Mouse (Mus musculus) regulatory T cell (primary cell): ENCODE results near the gene Grid2.

ENCODE experiments used
- in situ Hi-C: fragments of 300-600 bp; cut with MboI, MseI; formaldehyde crosslinking; loops from one replicate; pipeline ENCODE4 v1.15.1; 2025; ENCODE audit warnings: high pct_unique_total_duplicates

The Grid2 gene

DNA sequence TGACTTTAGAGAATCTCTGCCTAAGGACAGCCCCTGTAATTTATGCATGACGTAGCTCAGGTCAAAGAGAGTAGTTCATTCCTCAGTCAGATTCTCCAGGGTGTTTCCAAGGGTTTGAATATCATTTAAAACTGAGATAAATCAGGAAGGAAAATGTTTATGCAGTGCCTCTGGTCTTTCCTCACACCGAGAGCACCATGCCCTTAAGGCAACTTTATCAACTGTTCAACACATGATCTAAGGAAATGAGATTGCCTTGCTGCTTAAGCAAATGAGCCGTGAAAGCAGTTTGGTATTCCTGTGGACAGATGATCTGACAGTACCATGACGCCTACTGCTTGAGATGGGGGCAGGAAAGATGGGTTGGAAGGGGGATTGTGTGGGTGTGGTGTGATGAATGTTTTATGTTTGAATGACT is 1342.5 kb downstream of the Grid2 start:
- in situ Hi-C loops, result no loop called here

- in situ Hi-C loops, result no loop called here
Measured at GRCm38 (mm10) chr6:64605753-64606152, 1350.1 kb downstream of the Grid2 start.

GRCm38 (mm10) chr6:64607041-64607440 is 1351.4 kb downstream of the Grid2 start:
- in situ Hi-C loops, result no loop called here

DNA sequence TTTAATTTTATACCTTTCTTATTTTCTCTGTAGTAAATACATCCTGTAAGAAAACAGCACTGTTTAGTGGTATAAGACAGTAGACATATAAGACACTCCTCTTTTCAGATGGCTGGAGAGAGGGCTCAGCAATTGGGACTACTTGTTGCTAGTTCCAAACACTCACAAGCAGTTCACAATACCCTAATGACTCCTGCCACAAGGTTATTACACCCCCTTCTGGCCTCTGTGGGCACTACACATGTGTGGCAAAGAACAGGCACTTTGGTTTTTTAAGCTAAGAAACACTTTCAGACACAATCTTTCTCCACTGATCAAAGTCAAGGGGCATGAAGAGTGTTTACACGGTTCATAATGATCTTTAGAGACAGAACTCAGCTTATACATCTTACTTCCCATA is 1352.3 kb downstream of the Grid2 start:
- in situ Hi-C loops, result no loop called here

DNA sequence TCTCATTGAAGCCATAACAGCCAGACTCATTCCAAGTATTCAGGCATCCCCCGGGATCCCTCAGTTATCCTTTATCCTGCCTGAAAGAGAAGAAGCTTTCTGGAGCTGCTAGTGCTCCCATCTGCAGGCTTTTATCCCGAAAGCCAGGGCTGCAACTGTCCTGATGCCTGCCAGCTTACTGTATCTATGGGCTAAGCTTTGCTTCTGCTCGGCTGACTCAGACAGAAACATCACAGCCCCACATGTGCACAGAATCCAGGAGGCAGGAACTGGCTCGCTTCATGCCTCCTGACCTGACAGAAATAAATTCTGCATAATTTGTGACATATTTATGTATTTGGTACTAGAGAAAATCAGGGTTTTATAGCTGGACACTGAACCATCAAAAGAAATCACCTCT is 1361.2 kb downstream of the Grid2 start:
- in situ Hi-C loops, result no loop called here

GRCm38 (mm10) chr6:64617417-64618135 is 1361.9 kb downstream of the Grid2 start:
- in situ Hi-C loops, result no loop called here

- in situ Hi-C loops, result no loop called here
Measured at GRCm38 (mm10) chr6:64623404-64623803, 1367.7 kb downstream of the Grid2 start.

DNA sequence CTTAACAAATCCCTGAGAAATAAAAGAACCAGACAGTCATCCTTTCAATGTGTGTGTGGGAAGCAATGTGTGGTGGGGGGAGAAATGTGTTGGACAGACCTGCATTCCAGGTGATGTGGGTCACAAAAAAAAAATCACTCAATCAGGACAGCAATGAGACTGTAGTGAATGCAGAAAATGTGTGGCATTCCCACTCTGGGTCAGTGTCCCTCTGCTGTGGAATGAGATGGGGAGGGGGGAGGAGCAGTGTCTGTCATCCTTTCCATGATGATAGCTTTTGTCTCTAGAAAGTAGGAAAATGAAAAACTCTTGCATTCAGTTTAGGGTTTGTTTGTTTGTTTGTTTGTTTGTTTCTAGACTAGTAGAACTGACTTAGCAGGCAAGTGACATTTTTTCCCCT is 1392.0 kb downstream of the Grid2 start:
- in situ Hi-C loops, result no loop called here

DNA sequence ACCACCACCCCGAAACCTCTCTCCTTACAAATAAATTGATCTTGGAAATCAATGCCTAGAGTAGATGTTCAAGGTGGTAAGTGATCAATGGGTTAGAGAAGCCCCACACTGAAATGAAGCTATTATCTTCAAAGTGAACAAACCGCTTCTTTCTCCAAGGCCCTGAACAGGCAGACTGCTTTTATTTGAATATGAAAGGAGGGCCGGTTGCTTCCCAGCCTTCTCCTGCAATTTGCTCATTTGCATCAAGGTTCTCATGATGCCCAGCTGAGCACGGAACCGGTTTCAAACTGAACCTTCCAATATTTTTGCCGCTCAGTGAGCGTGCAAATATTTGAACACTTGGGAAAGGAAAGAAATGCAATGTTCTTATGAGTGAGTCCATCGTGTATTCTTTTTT is 1392.5 kb downstream of the Grid2 start:
- in situ Hi-C loops, result no loop called here

DNA sequence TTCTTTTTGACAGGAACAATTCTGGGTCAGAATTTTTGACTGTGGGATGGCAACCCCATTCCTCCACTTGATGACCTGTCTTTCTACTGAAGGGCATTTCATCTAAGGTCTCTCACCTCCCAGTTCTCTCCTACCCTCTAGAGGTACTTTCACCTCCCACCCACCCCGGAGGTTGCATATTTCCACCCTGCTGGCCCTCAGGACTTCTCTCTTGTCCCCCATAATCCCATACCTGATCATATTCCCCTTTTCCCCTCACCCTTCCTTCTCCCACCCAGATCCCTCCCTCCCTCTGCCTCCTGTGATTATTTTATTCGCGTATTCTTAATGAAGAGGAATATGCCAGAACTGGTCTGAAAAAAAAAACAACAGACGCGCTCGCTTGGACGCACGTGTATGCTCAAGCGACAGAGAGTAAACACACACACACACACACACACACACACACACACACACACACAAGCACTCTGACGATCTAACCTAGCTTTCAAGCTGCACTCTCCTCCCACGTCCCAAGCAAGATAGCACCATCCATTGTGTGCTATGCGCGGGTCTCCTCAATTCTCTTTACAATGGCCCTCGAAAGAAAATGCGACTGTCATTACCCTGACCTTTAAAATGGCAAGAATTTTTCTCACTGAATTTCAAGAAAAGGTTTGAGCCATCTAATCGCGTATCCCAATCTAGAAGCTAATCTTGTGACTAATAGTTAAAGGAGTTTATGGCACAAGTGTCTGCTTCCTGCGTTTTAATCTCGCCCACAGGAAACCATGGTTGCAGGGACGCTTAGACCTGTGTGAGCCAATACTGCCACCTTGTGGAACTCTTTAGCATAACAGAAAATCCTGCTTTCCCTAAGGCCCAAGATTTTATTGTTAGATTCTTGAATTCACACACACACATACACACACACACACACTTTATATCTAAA is 1393.9 kb downstream of the Grid2 start:
- in situ Hi-C loops, result no loop called here

DNA sequence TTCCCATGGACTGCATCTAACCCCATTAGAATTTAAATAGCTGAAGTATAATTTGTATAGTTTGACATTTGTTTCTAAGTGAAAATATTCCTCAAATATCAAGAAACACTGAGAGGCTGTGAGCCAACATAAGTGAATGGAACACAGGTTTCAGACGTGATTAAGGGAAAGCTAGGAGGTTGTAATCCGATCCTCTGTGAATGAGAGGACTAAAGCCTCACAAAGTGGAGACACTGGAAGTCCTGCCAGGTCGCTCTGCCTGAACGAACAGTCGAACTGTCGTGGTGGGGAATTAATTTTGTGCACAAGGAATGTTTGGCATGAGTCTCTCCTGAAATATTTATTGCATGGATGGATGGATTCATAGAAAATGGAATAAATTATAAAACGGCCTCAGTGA is 1395.1 kb downstream of the Grid2 start:
- in situ Hi-C loops, result no loop called here

DNA sequence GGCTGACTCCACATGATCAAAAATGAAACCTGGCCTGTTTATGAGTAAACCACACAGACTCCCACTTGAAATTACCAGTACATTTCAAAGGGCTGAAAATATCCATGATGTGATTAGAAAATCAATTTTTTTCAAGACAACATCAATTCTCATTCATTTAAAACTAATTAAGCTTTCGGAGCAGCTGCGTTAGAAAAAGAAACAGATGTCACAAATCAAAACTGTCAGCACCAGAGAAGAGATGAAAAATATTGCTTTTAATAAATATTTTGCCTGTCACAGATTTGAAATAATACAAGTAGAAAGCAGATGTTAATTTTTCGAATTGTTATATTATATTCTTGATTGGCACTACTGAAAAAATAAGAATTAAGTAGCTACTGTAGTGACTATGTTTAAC is 1415.3 kb downstream of the Grid2 start:
- in situ Hi-C loops, result loop anchor here (10.0 kb wide), 1 partner anchor 1286 kb away; no protein-coding TSS in a partner anchor

DNA sequence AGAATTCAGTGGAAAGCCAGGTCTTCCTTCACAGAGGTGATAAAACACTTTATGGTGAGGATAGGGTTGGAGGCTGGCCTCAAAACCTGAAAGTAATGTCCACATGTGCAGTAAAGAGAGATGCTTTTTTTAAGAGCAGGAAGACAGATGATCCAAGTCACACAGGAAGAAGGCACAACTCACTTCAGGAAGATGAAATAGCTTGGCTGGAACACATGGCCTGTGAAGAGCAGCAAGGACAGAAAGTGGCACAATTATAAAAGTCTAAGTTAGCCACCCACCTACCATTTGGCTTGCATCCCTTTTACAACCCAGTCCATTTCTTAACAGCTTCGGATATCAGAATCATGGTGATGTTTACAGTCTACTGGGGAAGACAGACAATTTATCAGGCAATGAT is 1423.1 kb downstream of the Grid2 start:
- in situ Hi-C loops, result loop anchor here (10.0 kb wide), 1 partner anchor 1294 kb away; no protein-coding TSS in a partner anchor

DNA sequence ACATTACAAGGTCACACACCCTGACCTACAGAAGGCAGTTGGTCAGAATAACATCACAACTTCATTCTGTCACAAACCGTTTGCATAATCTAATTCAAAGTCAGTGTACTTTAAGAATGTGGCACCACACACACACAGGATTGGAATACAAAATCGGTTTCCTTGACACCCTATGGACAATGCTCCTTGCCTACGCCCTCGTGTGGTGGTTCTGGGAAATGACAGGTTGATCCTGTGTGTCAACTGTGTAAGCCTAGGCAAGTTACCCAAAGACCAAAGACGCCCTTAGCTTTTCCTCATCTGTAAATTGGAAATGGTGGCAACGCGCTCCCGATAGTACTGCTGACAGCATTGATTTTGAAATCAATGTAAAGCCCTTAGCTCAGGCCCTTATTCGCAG is 1428.3 kb downstream of the Grid2 start:
- in situ Hi-C loops, result no loop called here

DNA sequence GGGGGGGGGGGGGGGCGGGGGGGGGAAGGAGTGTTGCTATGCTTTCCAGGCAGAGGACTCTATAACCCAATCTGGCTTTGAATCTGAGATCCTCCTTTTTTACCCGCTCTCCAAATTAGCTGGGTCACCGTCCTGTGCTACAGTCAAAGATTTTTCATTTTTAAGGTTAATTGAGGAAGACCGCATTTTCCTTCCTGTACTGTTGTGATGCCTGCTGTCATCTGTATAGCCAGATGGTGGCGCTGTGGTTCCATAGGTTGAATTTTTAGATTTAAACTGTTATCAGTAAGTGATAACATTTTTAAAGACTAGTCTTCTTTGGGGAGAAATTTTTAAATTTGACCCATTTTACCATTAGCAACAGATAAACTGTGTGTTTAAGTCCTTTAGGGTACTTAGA is 1429.3 kb downstream of the Grid2 start:
- in situ Hi-C loops, result no loop called here

- in situ Hi-C loops, result no loop called here
Measured at GRCm38 (mm10) chr6:64688181-64688944, 1432.7 kb downstream of the Grid2 start.

- in situ Hi-C loops, result no loop called here
Measured at GRCm38 (mm10) chr6:64694688-64695087, 1439.0 kb downstream of the Grid2 start.

- in situ Hi-C loops, result no loop called here
Measured at GRCm38 (mm10) chr6:64703659-64704058, 1448.0 kb downstream of the Grid2 start.

DNA sequence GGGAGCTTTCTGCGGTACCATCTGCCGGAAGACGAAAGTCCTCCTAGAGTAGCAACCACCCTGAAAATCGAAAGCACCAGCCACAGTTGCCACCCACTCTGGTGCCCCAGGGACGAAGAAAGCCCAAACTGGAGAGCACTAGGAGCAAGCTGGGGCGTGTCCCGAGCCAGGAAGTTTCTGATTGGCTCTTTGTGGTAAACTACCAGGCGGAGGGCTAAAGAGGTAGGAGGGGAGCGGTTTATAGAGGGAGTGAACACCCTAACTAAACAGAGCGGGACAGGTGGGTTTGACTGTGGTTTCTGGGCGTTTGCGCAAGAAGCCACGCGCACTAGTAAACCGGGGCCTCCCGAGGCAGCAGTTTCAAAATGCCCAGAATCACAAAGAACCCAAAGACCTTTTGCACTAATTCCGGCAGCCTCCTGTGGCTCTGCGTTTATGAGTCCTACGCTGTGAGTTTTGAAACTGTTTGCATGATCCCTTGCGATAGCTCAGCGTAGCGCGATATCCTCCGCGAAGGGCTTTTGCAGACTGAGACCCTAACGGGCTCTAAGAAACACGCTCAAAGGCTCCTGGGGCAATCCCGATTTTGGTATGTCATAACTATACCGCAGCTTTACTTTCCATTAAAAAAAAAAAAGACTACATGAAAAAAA is 1472.2 kb downstream of the Grid2 start:
- in situ Hi-C loops, result loop anchor here (10.0 kb wide), 1 partner anchor 713 kb away; no protein-coding TSS in a partner anchor

DNA sequence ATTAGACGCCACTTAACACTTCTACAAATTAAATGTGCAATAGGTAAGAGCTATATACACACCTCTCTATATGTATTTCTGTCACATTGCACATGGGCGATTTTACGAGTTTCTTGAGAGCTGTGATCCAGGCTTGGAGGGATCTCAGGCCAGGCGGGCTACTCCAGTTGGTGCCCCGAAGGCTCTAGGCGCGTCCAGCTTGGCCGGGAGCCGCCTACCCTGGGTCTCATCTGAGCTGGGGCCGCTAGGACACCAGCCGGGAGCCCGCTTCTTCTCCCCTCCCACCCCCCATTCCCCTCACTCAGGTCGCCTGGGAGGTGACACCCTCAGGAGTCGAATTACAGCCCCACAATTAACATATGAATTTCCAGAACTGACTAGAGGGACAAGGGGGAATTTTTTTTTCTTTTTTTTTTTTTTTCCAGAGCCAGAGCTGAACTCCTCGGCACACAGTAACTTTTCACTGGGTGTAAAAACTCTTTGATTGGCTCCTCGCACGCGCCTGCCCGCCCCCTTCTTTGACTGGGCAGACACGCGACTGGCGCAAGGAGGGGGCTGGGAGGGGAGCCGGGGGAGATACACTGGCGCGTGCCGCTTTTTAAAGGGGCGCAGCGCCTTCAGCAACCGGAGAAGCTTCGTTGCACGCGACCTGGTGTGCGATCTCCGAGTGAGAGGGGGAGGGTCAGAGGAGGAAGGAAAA is 1473.0 kb downstream of the Grid2 start, which contains the start of gene Atoh1:
Atoh1 (plus strand) TSS at position 627 of the 700 bp plus-strand sequence.
- in situ Hi-C loops, result loop anchor here (10.0 kb wide), 1 partner anchor 714 kb away; no protein-coding TSS in a partner anchor
